Mouse (Mus musculus) heart, postnatal 0 days (tissue): ENCODE measurements around the gene Mtus2. TPM values are rescaled to one million over a fixed set of nuclear protein-coding genes. Genes with fewer than 3 reads are reported as not detected.
"Not testable (repeated sequence)": the region's sequence is repeated elsewhere in the genome, so short reads cannot be mapped to it uniquely, and the experiment has no call there.

Source experiments
- ATAC-seq: fragments of 200-750 bp; cut with Nextera tagmentation; 2 replicates; pipeline ENCODE4 v1.8.0; 2017; ENCODE audit warnings: low read depth, moderate number of reproducible peaks, moderate library complexity; ENCODE audit not compliant: insufficient read depth
- DNase-seq: peaks from one replicate; pipeline ENCODE4 v3.0.0-alpha.2; 2016; ENCODE audit warnings: low spot score
- H3K27ac ChIP-seq: fragments of 300-500 bp; sonication (generic); 2 replicates; pipeline ENCODE4 v1.5.1; 2014; ENCODE audit warnings: low read depth, mild to moderate bottlenecking
- H3K27me3 ChIP-seq: fragments of 300-500 bp; sonication (generic); 2 replicates; pipeline ENCODE4 v1.6.1; 2014; ENCODE audit warnings: low read length, mixed read lengths; ENCODE audit not compliant: control insufficient read depth, insufficient read depth
- H3K36me3 ChIP-seq: fragments of 300-500 bp; sonication (generic); replicated peaks from 2 replicates; pipeline ENCODE4 v1.6.1; 2014; ENCODE audit warnings: low read length, mixed read lengths; ENCODE audit not compliant: control insufficient read depth, insufficient read depth
- H3K4me1 ChIP-seq: fragments of 300-500 bp; sonication (generic); 2 replicates; pipeline ENCODE4 v1.6.1; 2014; ENCODE audit warnings: antibody characterized with exemption; ENCODE audit not compliant: control insufficient read depth, insufficient read depth
- H3K4me2 ChIP-seq: fragments of 300-500 bp; sonication (generic); 2 replicates; pipeline ENCODE4 v1.6.1; 2014; ENCODE audit warnings: low read depth, mild to moderate bottlenecking, low read length, moderate library complexity
- H3K4me3 ChIP-seq: fragments of 300-500 bp; sonication (generic); 2 replicates; pipeline ENCODE4 v1.5.1; 2014; ENCODE audit warnings: low read depth, low read length
- H3K9ac ChIP-seq: fragments of 300-500 bp; sonication (generic); replicated peaks from 2 replicates; pipeline ENCODE4 v1.6.1; 2014; ENCODE audit warnings: low read depth, low read length, mixed read lengths
- H3K9me3 ChIP-seq: fragments of 300-500 bp; sonication (generic); replicated peaks from 2 replicates; pipeline ENCODE4 v1.6.1; 2016; ENCODE audit warnings: low read length; ENCODE audit not compliant: control insufficient read depth
- CTCF ChIP-seq: IDR thresholded peaks from 2 replicates; pipeline ENCODE4 v1.5.1; 2016; ENCODE audit warnings: antibody characterized with exemption, control low read depth, low read depth
- EP300 ChIP-seq: IDR thresholded peaks from 2 replicates; pipeline ENCODE4 v1.6.1; 2016; ENCODE audit warnings: antibody characterized with exemption, low read depth
- WGBS: fragments of 180-500 bp; shearing (Covaris S2); extraction: QIAGEN DNeasy Blood & Tissue Kit; methylation state at CpG from one replicate; pipeline ENCODE4 v1.1.7; 2014; 5-methylcytosine and 5-hydroxymethylcytosine counted together
- polyA plus RNA-seq: library from polyadenylated mRNA; unstranded; fragments of >200 nt; fragmentation: Nextera tagmentation; extraction: Ambion mirVana; gene quantifications from 2 replicates; pipeline ENCODE4 v1.2.1, GENCODE M21; 2015
- total RNA-seq: library from RNA; depleted of rRNA; stranded (reverse); fragments of >200 nt; gene quantifications from 2 replicates; pipeline ENCODE4 v1.2.3, GENCODE M21; 2014; ENCODE audit warnings: low replicate concordance

Gene Mtus2
- total and polyA plus RNA-seq, 2 experiments from 2014 or later, result 59.9 to 165 TPM

- no peak overlapping the region for H3K4me2 ChIP-seq
- no peak overlapping the region for H3K9ac ChIP-seq
- ATAC-seq (no peak), DNase-seq (no peak)
- no peak overlapping the region for H3K27ac ChIP-seq
- no peaks in the 10 kb centered on the region for H3K9me3 ChIP-seq
- H3K4me1 ChIP-seq, result no peaks in the 10 kb centered on the region
- H3K4me3 ChIP-seq, result no peak overlapping the region
- no peak for TF ChIP-seq CTCF
- no peak for TF ChIP-seq EP300
- H3K27me3 ChIP-seq, result no peaks in the 10 kb centered on the region
- no peaks in the 10 kb centered on the region for H3K36me3 ChIP-seq
- WGBS, result 92% methylated on average over 17 of the region's 17 CpGs
These were observed 203.5 kb downstream of the Mtus2 start for GRCm38 (mm10) chr5:148160529-148161154.

- Histone ChIP-seq H3K4me3 (no peak overlapping the region), H3K4me1 (no peaks in the 10 kb centered on the region), H3K9me3 (no peaks in the 10 kb centered on the region), H3K27me3 (no peaks in the 10 kb centered on the region), H3K27ac (no peak overlapping the region), H3K4me2 (no peak overlapping the region), H3K9ac (no peak overlapping the region), H3K36me3 (no peaks in the 10 kb centered on the region)
- 70% methylated on average over 1 of the region's 1 CpGs for WGBS
- ATAC-seq (no peak), DNase-seq (no peak)
- TF ChIP-seq CTCF, result no peak
- TF ChIP-seq EP300, result no peak
These were observed 208.0 kb downstream of the Mtus2 start for GRCm38 (mm10) chr5:148165111-148165510.

- WGBS, result 47% methylated on average over 4 of the region's 4 CpGs
- Histone ChIP-seq H3K9ac (no peak overlapping the region), H3K4me3 (no peak overlapping the region), H3K27ac (no peak overlapping the region), H3K27me3 (no peaks in the 10 kb centered on the region), H3K4me1 (no peaks in the 10 kb centered on the region), H3K9me3 (peaks cover 17% of the 10 kb centered on the region; the same call in 1 of the 2 replicates), H3K4me2 (no peak overlapping the region), H3K36me3 (no peaks in the 10 kb centered on the region)
- DNase-seq, result no peak
- ATAC-seq, result no peak
- no peak for TF ChIP-seq CTCF
- no peak for TF ChIP-seq EP300
These were observed 218.0 kb downstream of the Mtus2 start for GRCm38 (mm10) chr5:148175091-148175490.

GRCm38 (mm10) chr5:148175742-148176426 lies 218.8 kb downstream of the Mtus2 start:
- no peak overlapping the region for H3K27ac ChIP-seq
- no peak overlapping the region for H3K9ac ChIP-seq
- ATAC-seq (no peak), DNase-seq (no peak)
- H3K27me3 ChIP-seq, result no peaks in the 10 kb centered on the region
- H3K36me3 ChIP-seq, result no peaks in the 10 kb centered on the region
- peaks cover 17% of the 10 kb centered on the region; the same call in 1 of the 2 replicates for H3K9me3 ChIP-seq
- TF ChIP-seq CTCF (no peak), EP300 (no peak)
- no peak overlapping the region for H3K4me3 ChIP-seq
- no peak overlapping the region for H3K4me2 ChIP-seq
- no peaks in the 10 kb centered on the region for H3K4me1 ChIP-seq
- 70% methylated on average over 4 of the region's 4 CpGs for WGBS

GRCm38 (mm10) chr5:148176539-148176938 lies 219.4 kb downstream of the Mtus2 start:
- DNase-seq, ATAC-seq, H3K27ac ChIP-seq, H3K27me3 ChIP-seq, H3K36me3 ChIP-seq, H3K9ac ChIP-seq, H3K4me1 ChIP-seq, H3K4me2 ChIP-seq, H3K4me3 ChIP-seq: not testable (repeated sequence)
- WGBS, result 83% methylated on average over 8 of the region's 8 CpGs
- peaks cover 17% of the 10 kb centered on the region; the same call in 1 of the 2 replicates for H3K9me3 ChIP-seq

GRCm38 (mm10) chr5:148179231-148179630 lies 222.1 kb downstream of the Mtus2 start:
- no peak for ATAC-seq
- 70% methylated on average over 7 of the region's 7 CpGs for WGBS
- H3K4me1 ChIP-seq, result no peaks in the 10 kb centered on the region

More at GRCm38 (mm10) chr5:148179231-148179630, 222.1 kb downstream of the Mtus2 start:
- TF ChIP-seq EP300, result no peak
- no peak for TF ChIP-seq CTCF
- DNase-seq, result no peak
- Histone ChIP-seq H3K27me3 (no peaks in the 10 kb centered on the region), H3K9ac (no peak overlapping the region), H3K4me3 (no peak overlapping the region), H3K4me2 (no peak overlapping the region), H3K9me3 (peaks cover 17% of the 10 kb centered on the region; the same call in 1 of the 2 replicates), H3K27ac (no peak overlapping the region), H3K36me3 (no peaks in the 10 kb centered on the region)
